Mouse (Mus musculus): Measurements from ENCODE around the gene Naxe. TPM values are rescaled to one million over a fixed set of nuclear protein-coding genes. Genes with fewer than 3 reads are reported as not detected.

Gene Naxe
- 47.5 TPM for polyA plus RNA-seq (2017; shearing (Covaris generic))

DNA sequence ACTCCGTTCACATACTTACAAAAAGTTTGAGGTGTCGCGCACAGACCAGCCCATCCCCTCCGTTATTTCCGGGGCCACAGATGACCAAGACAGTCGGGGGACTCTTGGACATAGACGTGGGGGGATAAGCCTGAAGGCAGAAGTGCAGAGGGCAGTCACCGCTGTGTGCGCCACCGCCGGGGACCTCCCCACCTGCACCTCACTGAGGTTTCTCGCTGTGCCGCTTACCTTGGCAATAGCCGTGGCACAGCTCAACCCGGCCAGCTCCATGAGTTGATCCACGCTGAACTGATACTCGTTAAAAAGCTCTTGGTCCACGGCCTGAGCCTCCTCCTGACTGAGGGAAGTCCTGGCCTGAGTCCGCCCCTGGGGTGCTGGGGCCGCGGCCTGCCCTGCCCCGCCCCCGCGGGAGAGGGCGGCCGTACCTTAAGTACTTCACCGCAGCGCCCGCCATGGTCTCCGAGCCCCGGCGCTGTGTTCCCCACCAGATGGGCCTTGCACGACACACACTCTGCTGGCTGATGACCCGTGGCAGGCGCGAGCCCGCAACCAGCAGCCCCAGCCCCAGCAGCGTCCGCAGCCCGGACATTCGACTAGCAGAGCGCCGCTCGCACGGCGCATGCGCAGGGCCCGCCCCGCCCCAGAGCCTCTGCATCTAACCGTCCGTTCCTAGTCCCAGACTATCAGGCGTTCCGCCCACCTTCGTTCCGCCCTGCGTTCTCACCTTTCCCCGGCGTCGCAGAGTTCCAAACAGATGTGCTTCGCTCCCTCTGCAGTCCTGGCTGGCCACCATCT lies at the start of gene Naxe:
Gene Naxe, minus strand, starts transcription at position 594 of the 795 bp plus-strand sequence.

DNA sequence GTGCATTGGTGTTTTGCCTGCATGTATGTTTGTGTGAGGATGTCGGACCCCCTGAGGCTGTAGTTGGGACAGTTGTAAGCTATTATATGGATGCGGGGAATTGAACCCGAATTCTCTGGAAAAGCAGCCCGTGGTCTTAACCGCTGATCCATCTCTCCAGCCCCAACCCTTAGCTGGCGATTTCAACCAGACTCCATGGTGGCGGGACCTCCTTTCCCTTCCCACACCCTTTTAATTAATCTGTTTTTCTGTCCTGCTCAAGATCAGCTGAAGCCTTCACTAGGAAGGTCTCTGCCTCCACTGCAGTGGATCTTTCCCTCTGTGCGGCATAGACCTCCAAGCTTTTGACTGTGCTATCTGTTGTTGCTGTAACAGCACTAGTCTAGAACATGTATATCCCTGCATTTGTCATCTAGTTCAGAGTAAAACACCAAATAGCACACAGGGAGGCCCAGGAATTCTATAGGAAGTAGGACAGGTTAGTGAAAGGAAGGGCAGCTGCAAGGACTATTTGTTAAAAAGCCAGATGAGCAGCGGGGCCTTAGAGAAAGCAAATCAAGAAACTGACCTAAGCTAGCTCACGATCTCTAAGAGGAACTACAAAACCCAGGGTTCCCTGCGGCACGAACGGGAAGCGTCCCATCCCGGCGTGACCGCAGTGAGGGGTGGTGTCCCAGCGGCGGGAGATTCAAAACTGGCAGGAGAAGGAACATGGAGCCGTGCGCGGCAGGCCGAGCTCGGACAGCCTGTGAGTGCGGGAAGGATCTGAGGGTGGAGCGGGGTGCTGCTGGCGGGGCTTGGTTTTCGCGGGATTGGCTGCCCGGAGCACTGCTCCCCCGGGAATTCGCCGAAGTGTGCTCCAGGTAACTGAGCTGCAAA lies 23.3 kb upstream of the Naxe start, which contains the start of gene Iqgap3:
Gene Iqgap3, plus strand, starts transcription at position 627 of the 879 bp plus-strand sequence.

DNA sequence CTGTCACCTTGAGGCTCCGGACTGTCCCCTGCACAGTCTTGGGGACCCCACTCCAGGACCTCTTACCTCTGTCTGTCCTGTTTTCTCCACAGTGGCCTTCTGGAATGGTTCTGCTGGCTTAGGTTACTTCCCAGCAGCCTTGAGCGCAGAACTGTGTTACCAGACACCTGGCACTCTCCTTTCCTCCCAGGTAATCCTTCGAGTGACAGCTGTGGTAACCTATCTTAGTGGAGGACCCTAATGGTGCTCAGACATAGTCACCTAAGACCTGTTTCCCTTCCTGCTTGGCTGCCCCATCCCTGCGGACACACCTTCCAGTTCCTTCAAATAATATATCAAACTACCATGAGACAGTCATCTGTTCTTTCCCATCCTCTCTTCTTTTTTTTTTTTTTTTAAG lies 19.9 kb upstream of the Naxe start, which contains the start of gene Ttc24:
Gene Ttc24, minus strand, starts transcription at position 101 of the 400 bp plus-strand sequence.

DNA sequence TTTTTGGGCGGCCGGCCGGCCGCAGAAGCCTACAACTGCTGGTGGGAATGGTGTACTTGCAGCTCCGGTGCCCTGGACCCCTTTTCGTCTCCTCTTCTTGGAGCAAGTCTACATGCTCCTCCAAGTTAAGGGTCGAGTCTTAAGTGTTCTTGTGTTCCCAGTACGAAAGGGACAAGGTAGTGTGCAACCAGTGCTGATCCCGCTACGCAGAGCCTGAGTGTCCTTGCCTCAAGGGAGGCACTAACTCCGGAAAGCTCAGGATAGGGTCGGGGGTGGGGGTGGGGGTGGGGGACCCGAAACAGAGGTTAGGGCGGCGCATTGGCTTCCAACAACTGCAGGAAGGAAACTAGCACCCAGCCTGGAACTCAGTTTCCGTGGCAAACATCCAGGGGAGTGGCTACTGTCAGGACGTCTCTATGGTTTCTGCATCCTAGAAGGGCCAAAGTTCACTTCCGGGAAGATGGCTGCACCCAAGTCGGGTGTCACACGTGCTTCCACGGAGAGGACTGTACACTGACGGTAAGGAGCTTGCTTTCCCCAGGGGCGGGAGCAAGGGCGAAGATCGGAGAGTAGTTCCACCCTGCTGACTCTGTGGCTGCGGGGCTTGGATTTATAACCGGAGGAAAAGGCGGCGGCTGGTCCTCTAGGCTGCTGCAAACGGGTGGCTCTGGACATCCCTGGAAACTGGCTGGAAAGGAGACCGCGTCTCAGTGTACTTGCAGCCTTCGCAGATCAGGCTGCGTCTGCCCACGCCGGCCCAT lies 15.5 kb downstream of the Naxe start, which contains the start of gene Gpatch4:
Gene Gpatch4, plus strand, starts transcription at position 448 of the 761 bp plus-strand sequence.

DNA sequence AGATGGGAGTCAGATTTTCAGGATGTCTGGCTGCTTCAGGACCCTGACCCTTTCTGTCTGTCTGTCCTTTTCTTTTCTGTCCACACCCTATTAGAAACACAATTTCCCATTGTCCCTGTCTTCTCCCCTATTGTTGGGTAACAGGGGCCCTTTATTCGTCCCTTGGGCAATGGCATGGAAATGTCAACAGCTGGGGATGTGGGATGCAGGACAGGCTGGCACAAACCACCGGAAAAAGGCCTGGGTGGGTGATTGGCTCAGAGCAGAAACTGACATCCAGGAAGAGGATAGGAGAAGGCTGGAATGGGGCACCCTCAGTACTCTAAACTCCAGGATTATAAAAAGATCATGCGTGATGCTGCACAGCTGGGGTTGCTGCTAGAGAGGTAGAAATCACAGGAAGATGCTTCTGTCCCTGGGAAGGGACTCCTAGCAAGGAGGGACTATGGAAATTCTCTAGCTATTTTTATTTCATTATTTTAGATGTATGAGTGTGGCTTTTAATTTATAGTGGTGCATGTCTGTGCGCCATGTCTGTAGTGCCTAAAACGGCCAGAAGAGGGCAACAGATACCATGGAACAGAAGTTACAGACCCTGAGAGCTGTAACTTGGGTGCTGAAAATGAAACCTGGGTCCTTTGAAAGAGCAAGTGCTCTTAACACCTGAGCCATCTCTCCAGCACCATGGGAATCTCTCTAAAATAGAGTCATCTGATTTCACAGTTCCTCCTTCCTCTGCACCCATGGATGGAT lies 30.7 kb downstream of the Naxe start, which contains the start of gene Hapln2:
Gene Hapln2, minus strand, starts transcription at position 150 of the 753 bp plus-strand sequence.

Other genes starting within 250 kb of the Naxe start
- 32.0 TPM for gene Pear1, start 234.2 kb downstream of the Naxe start, polyA plus RNA-seq (2017; shearing (Covaris generic))
- 505 TPM for gene Sh2d2a, start 211.7 kb downstream of the Naxe start, polyA plus RNA-seq (2017; shearing (Covaris generic))
- 11.7 TPM for gene Prcc, start 172.9 kb downstream of the Naxe start, polyA plus RNA-seq (2017; shearing (Covaris generic))
- gene Hdgf, start 152.2 kb downstream of the Naxe start, polyA plus RNA-seq (2017; shearing (Covaris generic)), result 142 TPM
- 136 TPM for gene Mrpl24, start 139.0 kb downstream of the Naxe start, polyA plus RNA-seq (2017; shearing (Covaris generic))
- 31.6 TPM for gene Isg20l2, start 128.2 kb downstream of the Naxe start, polyA plus RNA-seq (2017; shearing (Covaris generic))
- 17.3 TPM for gene Rrnad1, start 127.8 kb downstream of the Naxe start, polyA plus RNA-seq (2017; shearing (Covaris generic))
- not detected for gene Crabp2, start 109.8 kb downstream of the Naxe start, polyA plus RNA-seq (2017; shearing (Covaris generic))
- 0.37 TPM for gene Nes, start 87.4 kb downstream of the Naxe start, polyA plus RNA-seq (2017; shearing (Covaris generic))
- not detected for gene Bcan, start 58.3 kb downstream of the Naxe start, polyA plus RNA-seq (2017; shearing (Covaris generic))
- not detected for gene Hapln2, start 30.9 kb downstream of the Naxe start, polyA plus RNA-seq (2017; shearing (Covaris generic))
- gene Gpatch4, start 15.4 kb downstream of the Naxe start, polyA plus RNA-seq (2017; shearing (Covaris generic)), result 12.0 TPM
- not detected for gene Ttc24, start 19.8 kb upstream of the Naxe start, polyA plus RNA-seq (2017; shearing (Covaris generic))
- 0.30 TPM for gene Iqgap3, start 23.5 kb upstream of the Naxe start, polyA plus RNA-seq (2017; shearing (Covaris generic))
- gene Mef2d, start 83.9 kb upstream of the Naxe start, polyA plus RNA-seq (2017; shearing (Covaris generic)), result 168 TPM
- not detected for gene Rhbg, start 196.2 kb upstream of the Naxe start, polyA plus RNA-seq (2017; shearing (Covaris generic))
- gene Gm38392, start 228.7 kb upstream of the Naxe start, polyA plus RNA-seq (2017; shearing (Covaris generic)), result not detected
- gene Tsacc, start 238.5 kb upstream of the Naxe start, polyA plus RNA-seq (2017; shearing (Covaris generic)), result 4.1 TPM
- gene Cct3, start 238.6 kb upstream of the Naxe start, polyA plus RNA-seq (2017; shearing (Covaris generic)), result 309 TPM